Mouse (Mus musculus) inflammation-experienced regulatory T-cells (primary cell): Measurements from ENCODE around the gene Sec23ip. TPM values are rescaled to one million over a fixed set of nuclear protein-coding genes. Genes with fewer than 3 reads are reported as not detected.

Experiments used
- polyA plus RNA-seq, 2 experiments: library from polyadenylated mRNA; unstranded; fragments of 100-300 nt; shearing (Covaris generic); gene quantifications; one replicate each; pipeline ENCODE4 v1.2.1; 2017

The Sec23ip gene
- 10 to 100 TPM; 52.3 to 52.8 TPM for polyA plus RNA-seq

GRCm38 (mm10) chr7:128744684-128745485 lies at the start of gene Sec23ip:
Gene Sec23ip (plus strand): TSS chr7:128744943.

DNA sequence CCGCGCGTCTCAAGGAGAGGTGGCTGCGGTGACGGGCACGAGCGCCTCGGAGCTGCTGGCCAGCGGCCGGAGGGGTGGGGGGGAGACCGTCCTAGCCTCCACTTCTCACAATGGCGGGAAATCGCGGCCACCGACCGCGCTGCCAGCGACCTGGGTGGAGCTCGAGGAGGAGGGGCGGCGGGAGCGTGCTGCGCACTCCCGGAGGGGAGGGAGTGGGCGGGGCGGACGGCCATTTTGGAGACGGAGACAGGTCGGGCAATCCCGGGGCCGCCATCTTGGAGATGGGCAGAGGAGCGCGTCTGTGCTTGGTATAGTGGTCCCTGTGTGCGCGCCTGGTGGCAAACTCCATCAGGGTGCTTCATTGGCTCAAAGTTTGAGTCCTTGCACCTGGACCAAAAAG lies 4.4 kb upstream of the Sec23ip start, which contains the start of gene Mcmbp:
Gene Mcmbp (minus strand): TSS at position 162 of the 400 bp plus-strand sequence.

Other genes starting within 250 kb of the Sec23ip start
- 10 to 100 TPM; 11.6 to 13.0 TPM for gene Bag3, start 221.3 kb upstream of the Sec23ip start, polyA plus RNA-seq
- 10 to 100 TPM; 34.8 to 65.7 TPM for gene Inpp5f, start 133.6 kb upstream of the Sec23ip start, polyA plus RNA-seq
- gene Mcmbp, start 4.4 kb upstream of the Sec23ip start, polyA plus RNA-seq: 100 to 1,000 TPM; 114 to 116 TPM